Mouse (Mus musculus): ENCODE results near the gene Tenm4.

GRCm38 (mm10) chr7:96455957-96456356 is 284.9 kb downstream of the Tenm4 start:
- TF ChIP-seq ZC3H11A (IDR thresholded peaks at IDR 0.05; ENCODE audit: borderline replicate concordance, low read depth, low read length) (no peak), CHD2 (IDR thresholded peaks at IDR 0.05; ENCODE audit: low read depth, low read length) (no peak), MAFK (IDR thresholded peaks at IDR 0.05; ENCODE audit: insufficient read depth, low read depth, low read length) (no peak), HCFC1 (IDR thresholded peaks at IDR 0.05; ENCODE audit: borderline replicate concordance, insufficient read depth, low read length) (no peak), ZNF384 (IDR thresholded peaks at IDR 0.05; ENCODE audit: low read depth, low read length) (no peak)
